Mouse (Mus musculus) forelimb bud, embryonic 11.5 days (tissue): ENCODE results near the gene Sobp.

Experiments
- DNase-seq: peaks from one replicate; pipeline ENCODE4 v3.0.0-alpha.2; 2012; ENCODE audit warnings: low read depth, low spot score

Sobp gene

DNA sequence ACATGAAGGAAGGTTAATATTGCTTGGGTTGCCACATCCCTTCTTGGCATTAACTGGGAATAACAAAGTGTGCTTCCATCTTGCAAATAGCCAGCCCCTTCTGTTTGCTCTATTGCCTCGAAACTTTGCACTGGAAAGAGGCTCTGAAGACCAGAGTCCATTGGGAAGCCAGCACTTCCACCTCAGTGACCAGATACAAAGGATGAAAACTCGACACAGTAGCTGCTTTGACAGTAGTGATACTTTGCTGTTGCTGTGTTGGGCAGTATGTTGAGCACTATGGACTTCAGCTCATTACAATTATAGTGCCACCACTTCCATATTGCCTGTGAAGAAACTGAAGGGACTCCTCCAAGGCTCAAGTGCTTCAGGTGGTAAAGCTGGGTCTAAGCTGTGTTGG lies 86.9 kb downstream of the Sobp start:
- DNase-seq: no peak

DNA sequence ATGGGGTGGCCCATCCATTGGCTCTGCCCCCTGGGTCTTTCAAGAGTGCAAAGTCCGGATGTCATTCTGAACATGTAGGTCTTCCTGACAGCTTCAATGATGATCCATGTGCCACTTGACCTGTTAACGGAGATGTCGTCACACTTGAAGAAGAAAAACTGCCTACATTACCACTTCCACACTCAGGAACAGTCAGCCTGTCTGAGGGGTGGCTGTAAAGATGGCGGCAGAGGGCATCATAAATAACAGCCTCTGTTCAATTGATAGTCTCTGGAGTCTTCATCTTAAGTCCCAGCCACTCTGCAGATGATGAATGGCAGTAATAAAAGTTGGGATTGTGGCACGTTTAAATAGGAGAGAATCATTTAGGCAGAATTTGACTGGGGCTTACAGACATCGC lies 87.4 kb downstream of the Sobp start:
- no peak for DNase-seq

DNA sequence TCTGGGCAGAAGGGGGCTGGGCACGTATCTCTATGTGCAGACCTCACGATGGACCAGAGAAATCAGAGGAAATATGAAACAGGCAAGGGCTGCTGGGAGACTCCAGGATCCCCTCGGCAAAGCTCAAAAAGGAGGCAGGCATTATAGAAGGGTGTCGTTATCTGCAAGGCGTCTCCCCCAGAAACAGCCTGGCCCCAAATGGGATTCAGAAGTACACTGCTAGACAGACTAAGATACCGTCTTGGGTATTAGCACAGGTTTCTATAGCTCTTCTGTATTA lies 90.3 kb downstream of the Sobp start:
- no peak for DNase-seq

DNA sequence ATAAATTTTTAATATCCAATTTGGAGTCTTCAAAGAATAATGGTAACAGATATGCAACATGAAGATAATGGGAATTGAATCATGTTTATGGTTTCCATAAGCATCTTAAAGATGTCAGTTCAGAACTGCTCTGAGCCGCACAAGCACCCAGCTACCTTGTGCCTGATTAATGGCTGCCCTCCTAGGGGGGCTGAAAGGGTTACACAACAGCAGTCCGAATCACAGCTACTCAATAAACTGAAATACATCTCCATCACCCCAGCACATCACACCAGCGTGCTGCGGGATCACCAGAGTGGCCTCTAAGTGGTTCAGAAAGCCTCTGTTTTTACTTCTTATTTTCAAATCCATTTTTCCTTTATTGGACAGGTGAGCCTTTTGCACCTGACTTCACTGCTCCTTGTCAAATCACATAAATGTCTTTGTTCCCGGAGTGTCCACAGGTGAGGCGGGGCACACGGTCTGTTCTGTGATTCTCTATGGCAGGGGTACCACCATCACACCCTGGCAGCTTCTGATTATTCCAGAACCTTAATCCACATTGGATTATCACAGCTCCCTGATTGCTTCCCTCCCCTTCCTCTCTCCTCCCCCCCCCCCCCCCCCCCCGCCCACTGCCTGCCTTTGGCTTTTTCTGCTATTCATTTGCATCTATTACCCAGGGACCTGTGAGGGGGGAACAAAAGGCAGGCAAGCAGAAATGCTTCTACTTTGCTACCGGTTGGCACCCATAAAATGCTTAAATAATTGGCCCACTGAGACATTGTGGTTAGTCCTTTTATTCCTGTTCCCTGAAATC lies 90.8 kb downstream of the Sobp start:
- DNase-seq: no peak

DNA sequence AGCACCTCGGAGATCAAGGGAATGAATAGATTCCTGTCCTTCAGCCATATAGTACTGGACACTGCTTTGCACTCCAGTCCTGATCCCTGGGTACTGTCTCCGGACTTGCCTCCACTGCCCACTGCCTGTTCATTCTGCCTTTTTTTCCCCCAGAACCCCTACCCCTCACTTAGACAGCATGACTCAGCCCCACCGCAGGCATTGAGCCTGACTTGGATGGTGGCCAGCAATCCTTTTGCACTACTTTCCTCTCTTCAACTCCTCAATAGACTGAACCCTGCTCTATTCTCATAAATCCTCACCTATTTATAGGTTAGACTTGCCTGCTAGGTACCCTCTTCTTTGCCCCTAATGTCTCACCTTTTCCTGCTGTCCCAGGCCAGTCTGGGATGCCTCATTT lies 93.0 kb downstream of the Sobp start:
- DNase-seq: no peak

DNA sequence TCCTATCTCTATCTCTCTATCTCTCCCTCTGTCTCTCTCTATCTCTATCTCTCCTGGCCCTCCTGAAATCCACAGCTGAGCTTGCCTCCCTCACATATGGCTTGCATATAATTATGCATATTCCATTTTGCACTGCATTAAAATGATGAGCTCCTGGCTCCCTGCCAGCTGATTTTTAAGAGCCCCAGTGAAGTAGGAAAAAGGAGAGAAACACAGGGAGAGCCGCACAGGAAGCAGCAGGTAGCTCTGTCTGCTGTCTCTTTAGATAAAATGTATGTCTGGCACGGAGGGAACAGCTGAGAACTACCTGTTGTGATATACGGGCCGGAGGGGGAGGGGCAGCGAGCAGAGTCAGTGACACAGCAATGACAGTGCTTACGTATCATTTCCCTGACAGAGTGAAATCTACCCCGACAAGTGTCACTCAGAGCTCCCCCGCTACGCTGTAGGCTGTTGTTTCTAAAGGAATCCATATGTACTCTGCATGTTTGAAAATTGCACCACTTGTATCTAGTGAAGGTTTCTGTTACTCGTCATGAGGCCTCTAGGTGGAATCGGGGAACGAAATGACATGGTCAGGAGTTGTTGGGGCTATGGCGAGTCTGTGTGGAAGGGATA lies 98.7 kb downstream of the Sobp start:
- no peak for DNase-seq

DNA sequence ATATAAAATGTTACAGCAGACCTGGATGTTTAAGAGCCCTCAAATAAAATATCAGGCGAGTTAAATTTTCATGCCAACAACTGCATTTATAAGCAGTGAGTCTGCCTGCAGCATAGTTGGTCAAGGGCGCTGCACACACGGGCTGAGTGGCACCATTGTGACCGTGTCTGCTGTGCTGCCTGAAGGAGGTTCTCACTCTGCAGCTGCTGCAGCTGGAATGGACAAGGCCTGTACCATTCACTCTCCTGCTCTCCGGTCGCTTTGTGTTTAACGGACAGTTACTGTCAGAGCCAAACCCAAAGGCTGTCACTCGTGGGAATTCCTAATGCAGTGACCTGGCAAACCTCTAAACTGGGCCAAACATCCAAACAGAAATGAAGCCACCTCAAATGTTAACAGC lies 101.0 kb downstream of the Sobp start:
- no peak for DNase-seq

DNA sequence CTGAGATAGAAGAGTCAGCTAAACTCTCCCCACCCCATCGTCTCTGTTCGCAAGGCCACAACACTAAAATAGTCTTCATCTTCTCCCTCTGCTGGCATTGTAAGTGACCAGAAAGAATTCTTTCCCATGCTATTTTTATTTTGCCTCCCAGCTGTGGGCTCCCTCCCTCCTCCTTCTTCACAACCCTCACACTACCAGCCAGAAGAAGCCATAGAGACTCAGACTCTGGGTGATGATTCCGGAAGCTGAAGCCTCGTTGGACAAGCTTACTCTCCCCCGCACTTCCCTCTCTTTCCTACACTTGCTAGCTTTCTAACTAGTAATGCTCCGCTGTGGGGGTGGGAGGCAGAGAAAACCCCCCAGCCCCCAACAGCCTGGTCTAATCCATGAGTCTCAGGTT lies 103.4 kb downstream of the Sobp start:
- no peak for DNase-seq

DNA sequence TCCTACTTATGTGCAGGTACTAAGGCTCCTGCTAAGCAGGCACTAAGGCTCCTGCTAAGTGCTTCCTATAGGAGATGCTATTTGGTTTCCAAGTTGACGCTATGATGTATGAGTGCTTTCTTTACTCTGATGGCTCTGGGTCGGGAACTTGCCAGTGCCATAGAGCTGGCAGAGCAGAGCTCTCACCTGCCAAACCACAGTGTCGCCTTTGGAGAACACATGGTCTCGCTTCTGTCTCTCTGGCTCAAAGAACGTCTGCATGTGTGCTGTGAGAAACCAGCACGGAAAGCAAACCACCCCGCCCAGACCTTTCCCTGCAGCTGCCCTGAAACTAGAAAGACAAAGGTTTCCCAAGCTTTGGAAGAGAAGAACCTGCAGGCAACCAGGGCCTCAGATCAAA lies 109.0 kb downstream of the Sobp start:
- no peak for DNase-seq

DNA sequence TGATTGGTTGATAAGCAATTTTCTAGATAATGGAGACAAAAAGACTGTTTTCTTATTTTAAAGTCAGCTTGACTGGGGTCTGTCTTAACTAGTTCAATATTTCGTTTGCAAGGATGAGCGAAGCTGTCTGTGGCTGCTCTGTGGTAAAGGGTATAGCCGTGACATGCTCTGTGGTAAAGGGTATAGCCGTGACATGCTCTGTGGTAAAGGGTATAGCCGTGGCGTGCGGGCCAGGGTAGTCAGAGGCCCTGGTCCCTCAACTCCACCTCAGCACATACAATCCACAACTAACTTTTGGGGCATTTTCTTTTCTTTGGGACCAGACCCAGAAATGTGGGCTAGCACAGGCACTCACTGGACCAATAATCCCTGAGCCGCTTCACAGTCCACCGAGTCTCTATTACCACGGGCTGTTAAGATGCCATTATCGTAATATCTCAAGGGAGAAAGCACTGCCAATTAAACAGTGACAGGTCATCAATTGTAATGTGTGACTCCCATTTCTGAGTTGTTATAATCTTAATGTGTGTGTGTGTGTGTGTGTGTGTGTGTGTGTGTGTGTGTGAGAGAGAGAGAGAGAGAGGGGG lies 112.7 kb downstream of the Sobp start:
- DNase-seq: no peak

DNA sequence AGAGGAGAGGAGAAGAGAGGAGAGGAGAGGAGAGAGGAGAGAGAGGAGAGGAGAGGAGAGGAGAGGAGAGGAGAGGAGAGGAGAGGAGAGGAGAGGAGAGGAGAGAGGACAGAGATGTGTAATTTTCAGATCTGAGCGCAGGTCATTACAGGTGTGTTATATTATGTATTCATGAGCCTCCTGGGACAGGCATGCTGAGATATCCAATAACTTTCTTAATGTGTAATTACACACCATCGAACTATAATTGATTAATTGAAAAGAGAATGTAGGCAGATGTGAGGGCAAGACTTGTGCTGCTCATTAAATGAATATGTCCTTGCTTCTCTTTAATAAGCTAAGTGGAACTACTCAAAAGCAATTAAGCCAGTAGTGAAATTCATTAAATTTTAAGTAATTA lies 118.9 kb downstream of the Sobp start:
- DNase-seq: no peak

DNA sequence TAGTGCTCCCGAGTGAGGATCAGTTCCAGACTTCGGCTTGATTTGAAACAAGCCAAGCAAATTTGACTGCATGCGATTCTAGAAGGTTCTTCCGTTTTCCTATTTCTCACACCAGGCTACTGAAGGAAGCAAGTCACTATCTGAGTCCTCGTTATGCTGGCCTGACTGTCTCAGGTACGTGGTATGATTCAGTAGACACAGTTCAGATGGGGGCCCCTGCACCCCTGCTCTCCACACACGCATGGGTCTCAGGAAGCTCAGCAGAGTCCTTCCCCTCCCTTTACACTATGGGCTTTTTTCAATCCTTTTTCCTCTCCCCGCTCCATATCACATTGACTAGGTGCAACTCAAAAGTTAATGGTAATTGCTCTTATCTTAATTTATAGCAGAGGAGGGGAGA lies 119.6 kb downstream of the Sobp start:
- DNase-seq: no peak

DNA sequence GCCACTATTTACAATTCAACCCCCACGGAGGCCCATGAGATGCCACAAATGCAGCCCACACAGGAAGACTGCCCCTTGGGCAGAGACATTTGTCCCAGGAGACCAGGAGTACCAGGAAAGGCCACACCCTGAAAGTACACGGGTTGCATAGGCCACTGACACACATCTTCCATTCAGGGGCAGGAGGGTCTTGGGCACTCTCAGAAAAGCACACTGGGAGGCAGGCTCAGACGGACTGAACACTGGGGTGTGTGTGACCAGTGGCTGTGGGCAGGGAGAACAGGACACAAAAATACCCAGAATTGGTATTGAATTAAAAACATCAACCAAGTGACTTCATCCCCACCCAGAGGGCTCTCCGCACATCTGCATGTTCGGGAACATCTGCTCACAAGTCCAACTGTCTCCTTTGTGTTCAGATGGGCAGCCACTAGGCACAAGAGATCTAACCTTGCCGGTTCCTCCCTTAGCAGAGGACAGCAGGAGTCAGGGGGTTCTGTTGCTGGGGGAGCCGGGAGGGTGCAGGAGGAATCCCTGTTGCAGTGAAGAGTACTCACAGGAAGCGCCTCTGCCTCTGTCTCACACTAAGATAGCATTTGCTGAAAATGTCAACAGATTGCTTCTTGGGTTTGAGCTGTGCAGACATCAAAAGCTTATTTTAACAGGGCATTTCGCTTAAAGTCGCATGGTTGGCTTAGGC lies 120.3 kb downstream of the Sobp start:
- DNase-seq: no peak

DNA sequence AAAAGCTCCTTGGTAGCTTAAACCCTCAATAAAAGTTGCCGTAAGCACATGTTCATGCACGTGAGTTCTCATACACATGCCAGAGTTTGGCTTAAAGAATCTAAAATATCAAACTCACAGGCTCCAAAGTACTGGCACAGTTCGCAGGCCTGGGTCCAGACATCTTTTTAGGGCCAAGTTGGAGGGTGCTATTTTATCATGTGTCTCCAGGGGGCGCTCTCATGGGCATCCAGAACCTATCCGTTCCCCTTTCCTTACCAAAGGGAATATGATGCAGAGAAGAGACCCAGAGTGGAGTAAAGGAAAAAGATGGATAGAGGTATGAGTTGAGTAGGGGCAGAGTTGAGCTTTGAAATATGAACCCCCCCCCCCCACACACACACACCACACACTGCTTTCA lies 121.9 kb downstream of the Sobp start:
- DNase-seq: peak; percentile 20

DNA sequence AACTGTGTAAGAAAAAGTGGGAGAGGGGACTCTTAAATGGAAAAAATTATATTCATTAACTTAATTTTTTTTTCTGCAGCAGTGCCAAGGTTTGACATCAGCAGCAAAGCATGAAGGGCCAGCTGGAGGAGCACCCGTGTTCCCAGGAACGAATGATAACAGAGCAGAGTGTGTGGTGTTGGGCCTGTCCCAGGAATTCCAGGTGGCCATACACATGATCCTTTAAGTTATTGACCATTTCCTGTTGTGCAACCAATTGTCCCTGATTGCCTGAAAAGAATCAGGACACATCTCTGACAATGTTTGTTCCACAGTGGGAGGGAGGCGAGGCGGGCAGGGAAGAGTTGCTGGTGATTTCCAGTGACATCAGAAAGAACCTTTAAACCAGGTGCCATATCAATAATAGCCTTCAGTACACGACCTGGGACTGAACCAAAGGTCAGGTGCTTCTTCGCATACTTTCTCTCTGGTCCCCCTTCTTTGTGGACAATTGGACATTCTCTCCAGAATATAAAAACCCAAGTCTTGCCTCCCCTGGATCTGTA lies 126.5 kb downstream of the Sobp start:
- no peak for DNase-seq

DNA sequence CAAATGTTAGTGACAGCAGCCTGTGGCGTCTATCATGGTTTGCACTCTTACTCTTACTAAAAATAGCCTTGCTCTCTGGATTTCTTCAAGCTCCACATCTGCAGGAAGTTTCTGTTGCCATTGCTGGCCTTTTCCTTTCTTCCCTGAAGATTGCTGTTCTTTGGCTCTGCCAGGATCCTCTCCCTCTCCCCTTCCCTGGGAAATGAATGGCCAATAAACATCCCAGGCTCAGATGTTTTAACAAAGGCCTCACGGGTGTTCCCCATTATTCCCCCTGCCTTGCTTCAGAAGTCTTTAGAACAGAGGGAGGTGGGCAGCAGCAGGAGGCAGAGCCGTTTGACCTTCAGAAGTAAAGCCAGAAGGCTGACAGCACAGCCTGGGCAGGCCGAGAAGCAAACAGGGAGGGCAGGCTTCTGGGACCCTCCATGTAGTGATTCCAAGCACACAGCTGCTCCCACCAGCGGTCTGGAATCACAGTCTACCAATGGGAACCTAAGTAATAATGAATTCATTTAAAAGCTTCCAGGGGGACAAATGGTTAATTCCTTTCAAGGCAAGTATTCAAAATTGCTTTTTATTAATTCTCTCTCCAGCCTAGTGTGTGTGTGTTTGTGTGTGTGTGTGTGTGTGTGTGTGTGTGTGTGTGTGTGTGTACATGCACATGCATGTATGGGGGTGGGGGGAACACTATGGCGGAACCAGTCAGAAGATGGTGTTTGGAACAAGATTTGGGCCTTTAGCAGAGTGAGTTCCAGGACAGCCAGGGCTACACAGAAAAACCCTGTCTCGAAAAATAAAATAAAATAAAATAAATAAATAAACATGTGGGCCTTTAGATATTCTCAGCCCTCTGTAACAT lies 130.8 kb downstream of the Sobp start:
- DNase-seq: peak; percentile 59

DNA sequence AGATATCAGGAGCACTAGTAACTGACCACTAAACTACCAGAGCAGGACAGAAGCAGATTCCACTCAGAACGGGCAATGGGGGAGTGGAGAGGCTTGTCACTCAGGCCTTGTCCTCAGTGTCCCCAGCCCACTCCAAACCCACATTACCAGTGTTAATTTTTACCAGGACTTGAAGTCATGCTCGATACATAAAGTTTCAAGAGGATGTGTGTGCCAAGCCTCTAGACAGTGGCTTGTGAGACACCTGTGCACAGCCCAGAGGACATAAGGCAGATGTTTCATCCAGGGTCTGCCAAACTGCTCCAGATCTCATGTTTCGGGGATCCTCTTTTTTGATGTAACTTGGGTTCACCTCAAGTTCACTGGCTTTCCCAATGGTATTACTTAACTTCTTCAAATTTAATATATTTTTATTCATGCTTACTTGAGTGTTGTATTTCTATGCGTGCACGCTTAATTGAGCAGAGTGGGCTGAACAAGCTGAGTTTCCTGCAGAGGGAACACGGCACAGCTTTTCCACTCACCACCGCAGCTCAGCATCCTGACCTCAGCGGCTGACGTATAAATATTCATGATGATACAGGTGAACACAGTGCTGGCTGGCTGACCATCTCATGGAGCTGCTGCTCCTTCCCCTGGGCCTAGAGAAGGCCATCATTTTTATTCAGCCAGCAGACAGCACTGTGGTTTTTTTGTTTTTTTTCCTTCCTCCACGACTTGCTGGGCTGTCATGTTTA lies 131.6 kb downstream of the Sobp start:
- DNase-seq: no peak

DNA sequence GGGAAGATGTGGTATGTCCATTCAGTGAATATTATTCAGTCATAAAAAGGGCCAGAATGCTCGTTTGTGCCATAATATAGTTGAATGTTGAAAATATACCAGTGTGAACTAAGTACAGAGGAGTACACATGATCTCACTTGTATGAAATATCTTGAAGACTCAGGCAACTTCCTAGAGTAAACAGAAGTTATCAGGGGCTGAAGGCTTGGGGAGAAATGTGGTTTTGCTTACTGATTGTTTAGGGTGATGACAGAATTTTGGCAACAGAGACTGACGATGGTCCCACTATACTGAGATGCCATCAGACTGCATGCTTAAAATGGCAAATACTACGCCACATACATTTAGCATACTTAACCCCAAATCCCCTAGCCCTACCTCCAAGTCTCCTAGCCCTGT lies 132.5 kb downstream of the Sobp start:
- no peak for DNase-seq

DNA sequence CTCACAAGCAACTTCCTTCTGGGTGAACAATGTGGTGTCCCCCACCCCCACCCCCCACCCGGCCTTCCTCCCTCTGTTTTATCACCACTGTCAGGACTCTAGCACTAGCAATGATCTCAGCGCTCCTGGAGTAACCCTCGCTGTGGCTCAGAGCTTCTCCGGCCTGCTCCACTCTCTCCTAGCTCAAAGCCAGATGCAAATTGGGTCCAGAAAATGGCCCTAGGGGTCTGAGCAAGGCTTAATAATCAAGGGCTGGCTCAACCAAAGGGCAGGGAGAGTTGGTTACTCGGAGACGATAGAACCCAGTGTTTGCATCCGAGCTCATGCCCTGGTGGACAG lies 136.9 kb downstream of the Sobp start:
- no peak for DNase-seq

DNA sequence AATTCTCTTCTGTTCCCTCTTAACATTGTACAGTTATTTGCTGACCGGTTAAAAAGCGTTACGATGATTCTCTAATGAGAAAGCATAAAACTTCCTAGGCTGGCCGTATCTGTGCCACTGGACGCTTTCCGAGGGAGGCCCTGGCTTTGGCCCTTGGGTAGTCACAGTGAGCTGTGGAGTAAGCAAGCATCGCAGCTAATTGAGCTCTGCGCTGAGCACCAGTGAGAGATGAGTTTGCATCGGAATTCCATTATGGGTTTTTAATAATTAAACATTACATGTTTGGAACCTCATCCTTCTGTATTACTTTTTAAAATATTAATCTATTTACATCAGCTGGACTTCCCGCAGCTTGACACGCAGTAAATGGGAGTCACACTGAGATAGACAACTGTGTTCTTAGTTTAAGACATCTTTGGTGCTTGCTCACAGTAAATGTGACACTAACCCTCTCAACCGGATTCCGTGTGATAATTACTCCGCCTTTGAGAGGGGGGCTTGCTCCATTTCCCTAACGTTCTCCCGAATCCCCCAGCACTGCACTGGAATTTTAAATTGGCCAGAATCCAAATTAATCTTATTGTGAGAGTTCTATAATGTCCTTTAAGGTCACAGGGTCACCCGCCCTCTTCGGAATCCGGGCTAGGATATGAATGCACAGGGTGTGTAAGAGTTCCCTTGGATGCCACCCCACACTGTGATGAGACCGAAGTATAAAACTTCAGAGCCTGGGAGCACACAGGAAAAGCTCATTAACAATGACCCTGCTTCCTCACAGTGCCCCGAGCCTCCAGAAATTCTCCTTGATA lies 137.5 kb downstream of the Sobp start:
- no peak for DNase-seq
